11 mouse cellular contexts compared by ENCODE assay signal in genomic region chr7:134115438-134115837, GRCm38 (mm10).
DNase-seq lines count a peak whose midpoint lies in the region; ATAC-seq lines count a peak whose summit lies in the region.
"Had no signal": no experiment of that assay in that cellular context is flagged by ENCODE, and none has a peak within 500 bp of the region (broad histone marks: within the 10 kb centered on the region; RNA-seq: fewer than 3 reads in every experiment).

No protein-coding gene starts in this region.

- H3K4me2 ChIP-seq in neural tube, embryonic 15.5 days: no peak overlapping the region
- H3K4me2 ChIP-seq: embryonic facial prominence, embryonic 13.5 days; limb, embryonic 12.5 days had no signal

- intact Hi-C loops in heart, postnatal 36 days (cut with DNase I): no loop called here

- H3K9me3 ChIP-seq in neural tube, embryonic 15.5 days (replicated peaks): no peaks in the 10 kb centered on the region
- H3K9me3 ChIP-seq: embryonic facial prominence, embryonic 13.5 days; limb, embryonic 12.5 days had no signal

- H3K36me3 ChIP-seq in neural tube, embryonic 15.5 days: no peaks in the 10 kb centered on the region
- H3K36me3 ChIP-seq: embryonic facial prominence, embryonic 13.5 days; limb, embryonic 12.5 days had no signal

- no peak for DNase-seq in neural tube, embryonic 10.5 days (ENCODE audit: extremely low spot score, low spot score)
- peak; percentile 59 to 72 for DNase-seq in heart, adult 18-20 months
- peak; percentile 19 to 34 for DNase-seq in heart, postnatal 36 days
- peak; percentile 30 for DNase-seq in ovary, postnatal 14 days (ENCODE audit: low spot score)
- no peak for DNase-seq in spleen, postnatal 14 days (ENCODE audit: low spot score in 2 of 2)
- no peak for DNase-seq in cerebellum, adult 9-11 months
- DNase-seq: right cerebral cortex, postnatal 14 days had no signal

- H3K9ac ChIP-seq in neural tube, embryonic 15.5 days (replicated peaks): no peak overlapping the region
- H3K9ac ChIP-seq: embryonic facial prominence, embryonic 13.5 days; limb, embryonic 12.5 days had no signal

- no peak for ATAC-seq in neural tube, embryonic 15.5 days (ENCODE audit: low FRiP score)
- ATAC-seq: midbrain, embryonic 16.5 days had no signal

- 0 out of 2 replicates have a peak overlapping the region, but pooled peaks have one; percentile 20 for H3K27ac ChIP-seq in neural tube, embryonic 15.5 days (replicated peaks)
- H3K27ac ChIP-seq: embryonic facial prominence, embryonic 13.5 days; limb, embryonic 12.5 days had no signal

- H3K27me3 ChIP-seq in neural tube, embryonic 15.5 days (replicated peaks): no peaks in the 10 kb centered on the region
- H3K27me3 ChIP-seq: embryonic facial prominence, embryonic 13.5 days; limb, embryonic 12.5 days had no signal

- 84% methylated on average over 8 of the region's 8 CpGs for WGBS in neural tube, embryonic 15.5 days

- no peak overlapping the region for H3K4me3 ChIP-seq in neural tube, embryonic 15.5 days (replicated peaks)
- H3K4me3 ChIP-seq: embryonic facial prominence, embryonic 13.5 days; limb, embryonic 12.5 days had no signal

- H3K4me1 ChIP-seq in neural tube, embryonic 15.5 days: no peaks in the 10 kb centered on the region
- H3K4me1 ChIP-seq: embryonic facial prominence, embryonic 13.5 days; limb, embryonic 12.5 days had no signal

Comparison
In these comparisons a context has a peak if more than half of its experiments do, and no peak if none do; other contexts are left out.
1. DNase-seq: peak in heart, adult 18-20 months (2 of 2), heart, postnatal 36 days (2 of 2) and ovary, postnatal 14 days (single experiment); none in neural tube, embryonic 10.5 days (single experiment), spleen, postnatal 14 days (0 of 2) and cerebellum, adult 9-11 months (single experiment).